Mouse (Mus musculus): ENCODE results near the gene Comtd1.

GRCm38 (mm10) chr14:21843263-21843662 lies 5.5 kb downstream of the Comtd1 start:
- no peak for TF ChIP-seq CTCF (IDR thresholded peaks at IDR 0.05; ENCODE audit: low read depth, low read length)
- no peak for TF ChIP-seq POLR2A (IDR thresholded peaks at IDR 0.05; ENCODE audit: extremely low read depth, insufficient read depth, low read length)

All from liver, adult 2 months (tissue).